Mouse (Mus musculus): ENCODE results near the gene Adgrd1.
"Not testable (repeated sequence)": the region's sequence is repeated elsewhere in the genome, so short reads cannot be mapped to it uniquely, and the experiment has no call there.

Adgrd1 gene

DNA sequence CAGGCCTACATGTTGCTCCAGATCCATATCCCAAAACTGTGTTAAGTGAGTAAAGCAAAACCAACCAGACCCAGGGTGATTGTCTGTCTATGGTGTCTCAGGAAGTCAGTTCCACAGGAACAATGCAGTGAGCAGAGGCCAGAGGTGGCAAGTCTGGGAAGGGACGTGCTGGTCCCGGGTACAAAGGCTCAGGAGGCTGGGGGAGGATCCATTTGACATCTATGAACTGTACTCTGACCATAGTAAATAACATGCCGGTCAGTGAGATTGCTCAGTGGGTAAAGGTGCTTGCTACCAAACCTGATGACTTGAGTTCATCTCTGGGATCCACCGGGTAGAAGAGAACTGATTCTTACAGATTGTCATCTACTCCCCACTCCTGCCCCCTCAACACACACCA is 3.4 kb upstream of the Adgrd1 start:
- DNase-seq (ENCODE audit: low spot score in 2 of 2) = no peak

DNA sequence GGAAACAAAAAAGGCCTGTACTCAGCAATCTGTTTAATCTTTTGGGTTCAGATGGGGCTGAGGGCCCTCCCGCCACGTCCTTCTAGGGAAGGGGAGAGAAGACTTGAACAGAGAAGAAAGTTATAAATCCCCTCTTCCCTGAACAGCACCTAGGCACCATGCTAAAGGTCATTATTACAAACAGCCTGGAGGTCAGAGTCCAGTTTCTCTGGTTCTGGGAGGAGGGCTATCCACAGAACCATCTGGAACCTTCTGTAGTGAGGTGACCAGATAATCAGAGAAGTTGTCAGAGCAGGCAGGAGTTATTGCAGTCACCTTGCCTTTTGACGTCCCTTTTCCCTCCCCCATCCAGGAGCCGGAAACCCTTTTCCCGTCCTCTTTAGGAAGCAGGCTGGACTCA is 2.3 kb upstream of the Adgrd1 start:
- DNase-seq (ENCODE audit: low spot score in 2 of 2) = no peak

DNA sequence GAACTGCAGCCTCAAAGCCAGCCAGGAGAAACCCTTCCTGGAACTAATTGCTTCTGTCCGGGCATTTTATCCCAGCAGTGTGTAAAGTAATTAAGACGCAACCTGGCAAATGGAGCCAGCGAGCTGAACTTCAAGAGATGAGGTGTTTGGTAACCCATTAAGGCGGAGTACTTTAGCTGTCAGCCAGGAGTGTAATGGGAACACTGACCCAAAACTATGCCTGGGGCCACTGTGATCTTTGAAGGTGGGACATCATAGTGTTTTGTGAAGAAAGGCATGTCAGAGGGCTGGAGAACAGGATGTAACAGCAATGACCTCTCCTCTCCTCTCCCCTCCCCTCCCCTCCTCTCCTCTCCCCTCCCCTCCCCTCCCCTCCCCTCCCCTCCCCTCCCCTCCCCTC is 7.5 kb downstream of the Adgrd1 start:
- DNase-seq (ENCODE audit: low spot score in 2 of 2) = no peak

DNA sequence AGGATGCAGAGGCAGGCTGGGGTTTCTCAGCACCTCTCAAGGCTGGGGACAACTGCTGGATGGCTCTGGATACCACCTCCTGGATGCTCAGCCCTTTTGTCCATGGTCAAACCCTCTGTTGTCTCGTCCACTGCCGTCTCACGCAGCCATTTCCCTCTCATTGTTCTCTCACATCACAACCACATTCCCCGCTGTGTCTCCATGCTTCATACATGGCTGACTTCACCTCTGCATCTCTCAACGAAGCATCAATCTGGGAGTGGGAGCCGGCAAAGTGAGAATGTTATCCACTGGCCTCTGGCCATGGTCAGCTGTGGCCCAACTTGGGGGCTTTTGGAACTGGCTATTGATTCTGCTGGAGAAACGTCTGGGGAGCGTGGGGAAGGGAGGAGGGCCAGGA is 15.2 kb downstream of the Adgrd1 start:
- no peak for DNase-seq (ENCODE audit: low spot score in 2 of 2)

DNA sequence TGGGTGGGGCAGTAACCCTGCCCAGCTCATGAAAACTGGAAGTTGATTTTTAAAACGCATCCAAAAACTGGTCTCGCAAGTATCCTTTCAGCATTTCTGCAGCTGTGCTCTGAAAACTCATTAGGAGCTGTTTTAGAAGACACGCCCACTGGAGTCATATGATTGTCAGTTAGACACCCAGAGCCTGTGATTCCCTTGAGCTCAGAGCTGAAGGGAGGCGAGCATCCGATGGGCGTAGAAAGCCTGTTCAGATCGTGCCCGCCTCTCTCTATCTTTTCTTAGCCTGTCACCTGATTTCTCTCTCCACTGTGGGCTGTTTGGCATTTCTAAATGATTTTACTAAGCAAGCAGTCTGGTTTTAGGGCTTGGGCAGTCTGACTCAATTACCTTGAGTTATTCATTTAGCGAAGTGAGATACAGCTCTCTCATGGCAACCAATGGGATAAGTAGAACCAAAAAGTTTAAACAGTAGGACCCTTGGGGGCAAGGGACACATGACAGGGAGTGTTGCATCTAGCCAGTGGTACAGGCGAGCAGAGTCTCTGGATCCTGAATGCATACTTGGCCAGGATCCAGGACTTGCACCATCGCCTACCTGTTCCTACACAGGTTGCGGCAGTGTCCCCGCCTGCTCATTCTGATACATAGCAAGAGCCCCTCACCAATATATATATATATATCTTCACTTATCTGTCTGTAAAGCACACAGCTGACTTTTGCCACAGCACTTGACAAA is 17.4 kb downstream of the Adgrd1 start:
- no peak for DNase-seq (ENCODE audit: low spot score in 2 of 2)

DNA sequence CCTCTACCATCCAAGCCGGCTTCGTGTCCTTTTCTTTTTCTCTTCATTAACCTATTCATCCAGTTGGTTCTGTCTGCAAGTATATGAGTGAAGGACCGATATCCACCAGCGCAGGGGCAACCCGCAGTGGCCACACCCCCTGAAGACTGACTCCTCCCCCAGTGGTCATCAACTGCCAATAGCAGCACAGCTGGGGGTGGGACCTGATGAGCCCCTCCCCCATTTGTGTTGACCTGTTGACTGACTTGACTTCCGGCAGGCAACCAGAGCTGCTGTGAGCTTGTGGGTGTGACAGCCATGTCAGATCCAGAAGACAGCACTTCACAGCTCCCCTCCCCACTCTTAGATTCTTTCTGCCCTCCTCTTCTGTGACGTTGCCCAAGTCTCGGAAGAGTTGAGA is 19.7 kb downstream of the Adgrd1 start:
- DNase-seq (ENCODE audit: low spot score in 2 of 2) = no peak

DNA sequence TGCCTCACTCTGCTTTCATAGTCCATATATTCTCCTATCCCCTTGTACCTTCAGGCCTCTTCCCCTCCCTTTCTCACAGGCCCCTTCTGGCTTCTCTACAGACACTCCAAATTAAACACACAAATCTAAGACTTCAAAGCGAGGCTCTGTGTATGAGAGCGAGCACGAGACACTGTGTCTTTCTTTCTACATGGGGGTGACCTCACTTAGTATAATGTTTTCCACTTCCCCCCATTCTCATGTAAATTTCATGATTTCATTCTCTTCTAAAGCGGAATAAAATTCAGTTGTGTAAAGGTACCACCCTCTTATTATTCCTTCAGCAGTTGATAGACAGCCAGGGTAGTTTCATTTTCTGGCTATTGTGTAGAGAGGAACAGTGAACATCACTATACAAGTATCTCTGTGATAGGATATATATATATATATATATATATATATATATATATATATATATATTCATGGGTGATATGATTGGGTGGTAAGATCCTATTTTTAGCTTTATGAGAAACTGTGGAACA is 21.1 kb downstream of the Adgrd1 start:
- no peak for DNase-seq (ENCODE audit: low spot score in 2 of 2)

DNA sequence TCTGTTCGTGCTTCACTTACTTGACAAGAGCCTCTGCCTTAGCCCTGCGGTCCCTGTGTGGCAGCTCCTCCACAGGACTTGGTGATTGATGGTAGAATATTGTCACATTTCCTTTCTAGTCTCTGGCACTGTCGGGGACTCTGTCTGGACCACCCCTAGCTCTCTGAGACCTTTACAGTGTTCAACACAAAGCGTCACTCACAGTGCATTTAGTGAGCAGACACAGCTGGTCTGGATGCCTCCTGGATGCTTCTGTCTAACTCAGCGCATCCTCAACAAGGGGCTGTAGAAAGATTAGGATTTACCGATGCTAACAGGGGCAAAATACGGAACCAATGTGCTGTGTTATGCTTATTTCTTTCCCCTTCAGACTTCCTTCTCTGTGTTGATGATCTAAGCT is 22.0 kb downstream of the Adgrd1 start:
- no peak for DNase-seq (ENCODE audit: low spot score in 2 of 2)

DNA sequence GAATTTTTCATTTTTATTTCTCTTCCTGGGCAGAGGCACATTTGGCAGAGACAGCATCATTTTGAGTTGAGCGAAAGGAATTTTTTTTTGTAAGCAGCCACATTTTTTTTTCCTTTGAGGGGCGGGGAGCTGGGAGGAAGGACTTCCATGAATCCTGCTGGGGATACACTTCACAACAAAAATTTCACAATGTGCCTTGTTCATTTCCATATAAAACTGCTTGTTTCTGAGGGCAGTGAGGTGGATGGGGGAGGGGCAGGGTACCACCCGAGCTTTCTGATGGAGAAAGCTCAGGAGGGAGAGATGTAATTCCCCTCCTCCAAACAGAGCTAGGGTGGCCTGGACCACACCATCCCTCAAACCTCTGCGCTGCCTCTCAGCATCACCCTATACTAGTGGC is 22.6 kb downstream of the Adgrd1 start:
- no peak for DNase-seq (ENCODE audit: low spot score in 2 of 2)

DNA sequence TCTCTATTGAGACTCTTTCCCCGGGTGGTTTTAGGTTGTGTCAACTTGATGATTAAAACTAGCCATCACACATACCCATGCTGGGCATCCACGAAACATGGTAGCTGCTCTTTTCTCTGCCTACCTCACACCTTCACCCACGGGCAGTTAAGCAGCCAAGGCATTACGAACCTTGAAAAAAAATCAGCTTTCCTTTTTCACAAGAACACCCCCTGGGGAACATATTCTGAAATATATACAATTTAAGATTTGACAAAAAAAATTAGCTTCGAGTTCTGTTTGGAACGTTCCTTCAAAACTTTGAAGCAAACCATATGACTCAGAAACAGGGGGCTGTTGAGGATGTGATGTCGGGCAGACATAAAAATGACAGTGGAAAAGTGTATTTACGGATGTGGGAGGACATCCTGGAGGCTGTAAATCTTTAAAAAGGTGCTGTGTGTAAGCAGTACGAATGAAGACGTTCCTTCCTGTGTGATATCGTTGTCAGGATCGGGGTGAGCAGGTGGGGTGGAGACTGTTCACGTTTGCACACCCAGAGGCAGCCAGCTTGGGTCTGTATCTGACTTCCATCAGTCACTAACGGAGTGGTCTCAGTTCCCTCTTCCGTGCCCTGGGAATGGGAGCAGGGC is 25.2 kb downstream of the Adgrd1 start:
- DNase-seq (ENCODE audit: low spot score in 2 of 2) = no peak

DNA sequence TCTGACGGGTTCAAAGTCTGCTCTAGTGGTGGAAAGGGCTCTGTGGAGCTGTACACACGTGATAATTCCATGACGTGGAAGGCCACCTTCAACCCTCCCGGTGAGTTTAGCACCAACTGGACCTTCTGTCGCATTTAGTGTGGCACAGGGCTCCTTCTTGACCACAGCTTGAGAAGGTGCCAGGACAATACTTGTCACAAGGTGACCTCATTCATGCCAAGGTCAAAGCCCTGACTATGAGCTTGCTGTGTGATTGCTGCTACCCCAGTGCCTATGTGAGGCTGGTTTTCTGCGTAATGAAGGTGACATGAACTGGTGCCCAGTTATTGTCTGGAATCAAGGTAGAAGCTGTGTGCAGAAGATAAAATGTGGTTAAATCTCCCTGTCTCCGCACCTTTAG is 25.9 kb downstream of the Adgrd1 start:
- DNase-seq (ENCODE audit: low spot score in 2 of 2) = no peak

DNA sequence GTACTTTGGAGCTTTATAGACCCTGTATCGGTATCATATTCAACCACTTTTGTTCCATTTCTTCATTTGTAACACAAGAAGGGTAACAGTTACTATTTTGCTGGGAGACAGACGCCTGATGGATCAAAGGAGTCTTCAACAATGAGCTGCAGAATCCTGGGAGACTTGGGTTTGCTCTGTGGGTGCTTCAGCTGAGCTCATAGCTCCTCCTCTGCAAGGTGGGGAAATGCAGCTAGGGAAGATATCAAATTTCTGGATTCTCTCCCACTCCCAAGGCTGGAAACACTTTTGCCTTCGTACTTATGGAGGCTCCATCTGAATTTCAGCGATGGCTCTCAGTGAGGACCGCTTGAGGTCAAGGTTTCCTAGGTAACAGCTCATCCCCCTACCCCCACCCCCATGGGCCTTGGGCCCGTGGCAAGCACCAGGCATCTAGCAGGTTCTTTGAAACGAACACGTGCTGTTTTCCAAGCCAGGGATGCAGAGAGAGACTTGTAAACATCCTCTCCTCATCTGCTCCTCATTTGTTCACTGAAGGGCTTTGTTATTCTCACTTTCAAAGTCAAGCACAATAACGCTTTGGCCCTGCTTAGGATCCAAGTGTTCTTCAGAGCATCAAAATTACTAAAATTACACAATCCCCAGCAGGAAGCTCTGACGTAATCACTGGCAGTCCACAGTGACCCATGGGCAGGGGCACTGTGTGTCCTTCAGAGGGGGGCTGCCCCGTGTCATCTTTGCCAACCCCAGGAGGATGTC is 27.7 kb downstream of the Adgrd1 start:
- no peak for DNase-seq (ENCODE audit: low spot score in 2 of 2)

DNA sequence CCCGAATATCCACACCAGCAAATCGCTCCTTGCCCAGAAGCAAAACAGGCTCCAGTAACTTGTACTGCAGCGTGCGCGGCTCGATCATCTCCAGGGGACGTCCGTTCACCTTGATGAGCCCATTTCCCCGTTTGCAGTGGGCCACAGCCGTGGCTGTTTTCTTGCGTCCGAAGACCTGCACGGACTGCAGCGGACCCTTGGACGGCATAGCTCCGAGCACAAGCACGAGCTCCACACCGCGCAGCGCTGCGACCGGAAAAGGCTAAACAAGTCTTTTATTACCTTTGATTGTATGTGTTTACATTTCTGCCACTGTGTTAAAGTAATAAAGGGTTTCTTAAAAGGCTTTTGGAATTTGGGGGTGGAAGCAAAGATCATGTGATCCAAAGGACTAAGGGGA is 31.8 kb downstream of the Adgrd1 start:
- not testable (repeated sequence) for DNase-seq (ENCODE audit: low spot score in 2 of 2)

DNA sequence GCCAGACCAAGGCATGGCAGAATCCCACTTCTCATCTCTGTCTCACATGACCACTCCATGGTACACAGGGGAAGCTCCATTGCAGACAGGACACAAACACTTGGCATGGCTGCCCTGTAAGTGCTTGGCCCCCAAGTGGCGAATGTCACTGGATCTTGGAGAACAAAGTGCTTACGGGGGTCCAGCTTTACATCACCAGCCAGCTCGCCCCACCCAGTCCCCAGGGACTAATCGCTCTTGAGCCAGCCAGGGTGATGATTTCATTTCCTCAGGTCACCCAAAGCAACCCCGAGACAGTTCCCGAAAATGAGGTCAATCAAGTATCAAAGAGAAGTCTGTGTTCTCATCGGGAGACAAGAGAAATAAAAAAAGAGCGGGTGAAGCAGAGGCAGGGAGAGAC is 33.8 kb downstream of the Adgrd1 start:
- no peak for DNase-seq (ENCODE audit: low spot score in 2 of 2)

DNA sequence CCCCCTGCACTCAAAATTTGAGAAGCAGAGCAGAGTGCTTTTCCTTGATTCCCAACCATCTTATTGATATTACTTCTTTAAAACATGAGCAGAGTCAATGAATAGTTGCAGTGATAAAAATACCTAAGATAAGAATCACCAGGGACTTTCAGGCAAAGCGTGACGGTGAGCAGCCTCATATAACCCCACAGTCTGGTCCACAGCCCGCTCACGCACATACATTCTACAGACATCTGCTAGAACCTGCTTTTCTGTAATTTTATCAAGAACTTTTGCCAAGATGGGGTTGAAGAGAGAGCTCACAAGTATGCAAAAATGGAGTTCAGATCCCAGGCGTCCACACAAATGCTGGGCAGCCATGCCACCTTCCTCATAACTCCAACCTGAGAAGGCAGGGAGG is 40.9 kb downstream of the Adgrd1 start:
- DNase-seq (ENCODE audit: low spot score in 2 of 2) = no peak

DNA sequence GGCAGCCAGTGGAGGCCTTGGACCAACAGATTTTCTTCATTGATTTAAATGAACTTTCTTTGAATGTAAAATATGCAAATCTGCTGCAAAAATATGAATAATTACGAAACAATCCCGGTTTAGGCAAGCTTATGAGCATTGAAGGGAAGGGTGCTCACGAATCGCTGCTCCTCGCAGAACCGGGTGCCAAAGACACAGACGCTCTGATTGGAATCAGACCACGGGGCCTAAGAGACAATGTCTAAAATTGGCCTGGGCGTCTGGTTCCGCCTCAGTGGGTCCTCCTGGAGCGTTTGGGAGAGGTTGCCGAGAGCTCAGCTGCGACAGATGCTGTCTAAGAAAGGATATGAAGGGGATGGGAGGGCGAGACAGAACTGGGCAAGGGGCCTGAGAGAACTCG is 42.0 kb downstream of the Adgrd1 start:
- DNase-seq (ENCODE audit: low spot score in 2 of 2) = no peak

DNA sequence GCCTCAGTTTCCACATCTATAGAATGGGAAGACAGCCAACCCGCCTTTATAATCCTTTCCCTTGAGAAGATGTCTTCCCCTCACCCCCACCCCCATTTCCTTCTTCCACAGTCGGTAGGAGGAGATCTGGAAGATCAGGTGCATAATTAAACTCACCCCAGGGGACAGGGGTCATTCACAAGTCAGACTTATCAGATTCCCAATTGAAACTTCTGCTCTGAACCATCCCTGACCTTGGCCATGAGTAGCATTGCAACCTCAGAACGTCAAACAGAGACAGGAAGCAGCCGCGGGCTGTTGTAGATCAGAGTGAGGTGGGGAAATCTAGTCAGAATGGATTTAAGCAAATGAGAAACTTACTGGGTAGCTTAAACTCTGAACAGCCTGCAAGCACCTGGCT is 46.3 kb downstream of the Adgrd1 start:
- no peak for DNase-seq (ENCODE audit: low spot score in 2 of 2)

DNA sequence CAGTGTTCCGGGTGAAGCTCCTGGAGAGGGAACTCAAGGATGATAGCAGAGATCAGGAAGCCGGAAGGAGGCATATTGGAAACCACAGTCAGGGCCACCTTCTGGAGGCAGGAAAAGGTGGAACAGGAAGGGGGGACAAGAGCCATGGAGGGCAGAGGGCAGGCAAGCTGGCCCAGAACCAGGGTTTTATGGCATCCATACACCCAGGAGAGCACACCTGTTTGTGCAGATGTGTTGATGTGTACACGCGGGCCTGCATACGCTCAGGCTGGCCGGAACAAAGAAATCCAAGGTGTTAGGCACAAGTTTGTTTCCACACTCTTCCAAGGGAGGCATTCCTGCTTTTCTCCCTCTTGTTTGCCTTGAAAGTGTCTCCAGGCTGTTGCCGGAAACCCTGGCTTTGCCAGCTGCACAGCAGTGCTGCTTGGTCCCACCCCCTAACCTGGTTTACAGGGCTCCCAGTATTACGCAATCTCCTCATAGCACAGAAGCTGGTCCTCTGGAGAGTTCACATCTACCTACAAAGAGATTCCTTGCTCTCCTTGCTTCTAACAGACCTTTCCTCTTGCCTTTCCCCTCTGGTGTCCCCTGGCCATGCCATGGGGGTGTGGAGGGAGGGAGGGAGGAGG is 48.9 kb downstream of the Adgrd1 start:
- no peak for DNase-seq (ENCODE audit: low spot score in 2 of 2)

DNA sequence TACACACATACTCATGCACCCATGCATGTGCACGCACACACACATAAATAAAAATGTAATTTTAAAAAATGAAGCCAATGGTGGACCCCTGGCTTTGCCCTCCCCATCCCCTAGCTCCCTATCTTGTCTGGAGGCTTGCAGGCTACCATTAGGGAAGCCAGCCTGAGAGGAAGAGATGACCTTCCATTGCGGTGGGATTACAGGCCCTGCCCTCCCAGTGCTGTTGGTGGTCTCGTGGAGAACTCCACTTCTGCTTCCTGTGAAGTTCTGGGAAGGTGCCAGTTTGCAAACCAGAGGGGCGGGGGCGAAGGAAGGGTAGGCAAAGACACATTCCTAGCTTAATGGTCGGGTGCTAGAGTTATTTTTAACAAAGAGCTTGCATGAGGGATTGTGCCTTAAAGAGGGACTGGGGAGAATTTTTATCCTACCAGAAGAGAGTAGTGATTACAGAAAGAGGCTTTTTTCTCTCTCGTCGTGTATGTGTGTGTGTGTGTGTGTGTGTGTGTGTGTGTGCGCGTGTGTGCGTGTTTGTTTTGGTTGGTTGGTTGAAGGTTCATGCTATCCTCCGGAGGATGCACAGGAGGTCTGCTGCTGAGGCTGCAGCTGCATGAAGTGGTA is 50.5 kb downstream of the Adgrd1 start:
- no peak for DNase-seq (ENCODE audit: low spot score in 2 of 2)

DNA sequence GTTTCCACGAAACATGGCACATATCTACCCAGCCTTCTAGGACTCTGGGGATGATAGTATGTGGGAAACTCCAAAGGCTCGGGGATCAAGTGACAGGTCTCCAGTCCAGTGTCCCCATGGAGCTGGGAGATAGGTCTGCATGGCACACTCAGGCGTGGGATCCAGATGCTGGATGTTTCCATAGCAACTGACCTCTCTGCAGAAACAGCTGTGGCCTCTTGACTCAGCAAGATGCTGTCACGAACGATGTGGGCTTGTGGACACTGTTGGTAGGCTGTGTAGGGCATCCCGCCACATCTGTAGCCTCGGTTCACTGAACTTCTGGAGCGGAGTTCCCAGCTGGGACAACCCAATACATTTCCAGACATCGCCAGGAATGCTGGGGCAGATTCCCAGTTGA is 51.9 kb downstream of the Adgrd1 start:
- no peak for DNase-seq (ENCODE audit: low spot score in 2 of 2)

DNA sequence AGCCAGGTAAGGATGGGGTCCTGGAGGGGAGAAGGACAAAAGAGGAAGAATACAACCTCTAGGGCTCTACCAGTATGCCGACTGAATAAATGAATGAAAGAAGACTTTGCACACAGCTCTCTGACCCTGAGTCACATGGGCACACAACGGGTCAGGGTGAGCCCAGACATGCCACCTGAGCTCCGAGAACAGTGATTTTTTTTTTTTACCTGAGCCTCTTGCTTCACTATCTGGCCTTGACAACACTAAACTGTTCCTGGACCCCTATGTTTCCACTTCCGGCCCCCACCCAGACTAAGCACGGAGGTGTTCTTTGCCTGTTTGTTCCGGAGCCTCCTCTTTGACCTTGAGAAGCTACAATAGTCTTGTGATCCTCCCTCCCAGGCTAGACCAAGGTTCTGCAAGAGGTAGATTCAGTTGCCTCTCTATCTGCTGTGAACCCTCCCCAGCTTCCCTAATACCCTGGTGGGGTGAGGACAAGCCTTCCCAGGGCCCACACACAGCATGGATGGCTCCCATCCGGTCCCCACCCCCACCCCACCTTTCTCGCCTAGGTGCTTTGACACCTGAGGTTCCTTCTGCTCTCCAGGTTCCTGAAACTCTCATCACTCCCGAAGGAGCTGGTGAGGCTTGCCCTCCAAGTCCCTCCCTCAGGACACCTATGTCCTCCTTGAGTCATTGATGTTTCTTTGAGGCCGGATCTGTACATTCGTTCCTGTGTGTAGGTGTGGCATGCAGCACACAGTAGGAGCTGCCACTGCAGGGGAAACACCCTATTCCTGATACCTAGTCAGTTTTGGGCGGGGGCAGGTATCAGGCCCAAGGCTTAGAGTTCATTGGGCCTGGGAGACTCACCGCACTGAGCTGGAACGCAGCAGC is 58.7 kb downstream of the Adgrd1 start:
- DNase-seq (ENCODE audit: low spot score in 2 of 2) = no peak
